Mouse (Mus musculus) lung, postnatal 0 days (tissue): ENCODE results near the gene Cmtr1.

ENCODE experiments used
- CTCF ChIP-seq: IDR thresholded peaks from 2 replicates; pipeline ENCODE4 v1.5.1; 2016; ENCODE audit warnings: antibody characterized with exemption, mild to moderate bottlenecking
- EP300 ChIP-seq: IDR thresholded peaks from 2 replicates; pipeline ENCODE4 v1.6.1; 2016; ENCODE audit warnings: antibody characterized with exemption, mild to moderate bottlenecking, control low read depth

DNA sequence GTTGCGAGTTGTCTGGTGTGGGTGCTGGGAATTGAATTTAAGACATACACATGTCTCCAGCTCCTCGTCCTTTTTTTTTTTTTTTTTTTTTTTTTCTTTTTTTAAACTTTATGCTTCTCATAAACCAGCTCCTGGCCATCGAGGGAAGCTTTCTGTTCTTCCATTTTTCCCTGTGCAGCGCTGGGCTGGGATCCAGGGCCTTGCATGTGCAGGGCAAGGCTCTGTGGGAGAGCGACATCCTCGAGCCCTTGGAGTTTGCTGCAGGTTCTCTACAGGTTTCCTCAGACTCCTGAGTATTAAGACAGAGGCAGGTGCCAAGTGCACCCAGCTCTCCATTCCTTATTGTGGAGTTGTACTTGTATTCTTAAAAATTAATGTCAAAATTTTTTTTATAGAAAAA lies 1.8 kb downstream of the Cmtr1 start:
- no peak for TF ChIP-seq CTCF
- TF ChIP-seq EP300, result no peak
